Mouse (Mus musculus): ENCODE results near the gene Fads3. TPM values are rescaled to one million over a fixed set of nuclear protein-coding genes. Genes with fewer than 3 reads are reported as not detected.
A peak's percentile ranks its signal among the peaks of the same experiment; 100 is the strongest.

Fads3 gene
- polyA plus RNA-seq, 1 experiment, result 3.1 TPM

- TF ChIP-seq EP300 (IDR thresholded peaks at IDR 0.05; ENCODE audit: insufficient read depth, low read depth, low read length) (no peak), CTCF (IDR thresholded peaks at IDR 0.05; ENCODE audit: low read depth, low read length) (no peak), POLR2A (IDR thresholded peaks at IDR 0.05; ENCODE audit: insufficient read depth, low read length) (no peak)
- no peak overlapping the region for H3K4me3 ChIP-seq (ENCODE audit: low read depth, low read length)
- H3K9me3 ChIP-seq (replicated peaks; ENCODE audit: control insufficient read depth, insufficient read depth, low read length, poor library complexity, severe bottlenecking), result no peaks in the 10 kb centered on the region
- no peak overlapping the region for H3K27ac ChIP-seq (ENCODE audit: insufficient read depth, low read length)
- no peaks in the 10 kb centered on the region for H3K36me3 ChIP-seq (ENCODE audit: control insufficient read depth, insufficient read depth, low read length, poor library complexity, severe bottlenecking)
- no peaks in the 10 kb centered on the region for H3K27me3 ChIP-seq (ENCODE audit: control insufficient read depth, insufficient read depth, low read length, poor library complexity, severe bottlenecking)
- H3K9ac ChIP-seq (ENCODE audit: low read depth, poor library complexity, severe bottlenecking), result no peak overlapping the region
- no peaks in the 10 kb centered on the region for H3K4me1 ChIP-seq (ENCODE audit: control insufficient read depth, insufficient read depth, low read length)
Observed at GRCm38 (mm10) chr19:9998736-9999486, 42.5 kb upstream of the Fads3 start.

GRCm38 (mm10) chr19:10000330-10000729 is 41.0 kb upstream of the Fads3 start:
- Histone ChIP-seq H3K4me3 (ENCODE audit: low read depth, low read length) (no peak overlapping the region), H3K9ac (ENCODE audit: low read depth, poor library complexity, severe bottlenecking) (no peak overlapping the region), H3K27me3 (ENCODE audit: control insufficient read depth, insufficient read depth, low read length, poor library complexity, severe bottlenecking) (no peaks in the 10 kb centered on the region), H3K9me3 (replicated peaks; ENCODE audit: control insufficient read depth, insufficient read depth, low read length, poor library complexity, severe bottlenecking) (no peaks in the 10 kb centered on the region), H3K4me1 (ENCODE audit: control insufficient read depth, insufficient read depth, low read length) (no peaks in the 10 kb centered on the region), H3K36me3 (ENCODE audit: control insufficient read depth, insufficient read depth, low read length, poor library complexity, severe bottlenecking) (no peaks in the 10 kb centered on the region), H3K27ac (ENCODE audit: insufficient read depth, low read length) (no peak overlapping the region)
- peak; percentile 43 for TF ChIP-seq CTCF (IDR thresholded peaks at IDR 0.05; ENCODE audit: low read depth, low read length)
- no peak for TF ChIP-seq EP300 (IDR thresholded peaks at IDR 0.05; ENCODE audit: insufficient read depth, low read depth, low read length)
- TF ChIP-seq POLR2A (IDR thresholded peaks at IDR 0.05; ENCODE audit: insufficient read depth, low read length), result no peak

- Histone ChIP-seq H3K36me3 (ENCODE audit: control insufficient read depth, insufficient read depth, low read length, poor library complexity, severe bottlenecking) (no peaks in the 10 kb centered on the region), H3K27me3 (ENCODE audit: control insufficient read depth, insufficient read depth, low read length, poor library complexity, severe bottlenecking) (no peaks in the 10 kb centered on the region), H3K9ac (ENCODE audit: low read depth, poor library complexity, severe bottlenecking) (no peak within 1 kb of the TSS), H3K4me1 (ENCODE audit: control insufficient read depth, insufficient read depth, low read length) (no peaks in the 10 kb centered on the region), H3K9me3 (replicated peaks; ENCODE audit: control insufficient read depth, insufficient read depth, low read length, poor library complexity, severe bottlenecking) (no peaks in the 10 kb centered on the region), H3K27ac (ENCODE audit: insufficient read depth, low read length) (no peak within 1 kb of the TSS), H3K4me3 (ENCODE audit: low read depth, low read length) (no peak within 1 kb of the TSS)
- TF ChIP-seq CTCF (IDR thresholded peaks at IDR 0.05; ENCODE audit: low read depth, low read length), result no peak
- TF ChIP-seq POLR2A (IDR thresholded peaks at IDR 0.05; ENCODE audit: insufficient read depth, low read length), result no peak
- no peak for TF ChIP-seq EP300 (IDR thresholded peaks at IDR 0.05; ENCODE audit: insufficient read depth, low read depth, low read length)
Observed at GRCm38 (mm10) chr19:10001206-10001969, 40.0 kb upstream of the Fads3 start, which contains the start of the genes Best1 and Rab3il1. Gene Best1 (minus strand): TSS chr19:10001633. Gene Rab3il1 (plus strand): TSS chr19:10001669.

GRCm38 (mm10) chr19:10003696-10004095 is 37.7 kb upstream of the Fads3 start:
- Histone ChIP-seq H3K4me3 (ENCODE audit: low read depth, low read length) (no peak overlapping the region), H3K27ac (ENCODE audit: insufficient read depth, low read length) (no peak overlapping the region), H3K9ac (ENCODE audit: low read depth, poor library complexity, severe bottlenecking) (no peak overlapping the region), H3K4me1 (ENCODE audit: control insufficient read depth, insufficient read depth, low read length) (no peaks in the 10 kb centered on the region), H3K27me3 (ENCODE audit: control insufficient read depth, insufficient read depth, low read length, poor library complexity, severe bottlenecking) (no peaks in the 10 kb centered on the region), H3K36me3 (ENCODE audit: control insufficient read depth, insufficient read depth, low read length, poor library complexity, severe bottlenecking) (no peaks in the 10 kb centered on the region), H3K9me3 (replicated peaks; ENCODE audit: control insufficient read depth, insufficient read depth, low read length, poor library complexity, severe bottlenecking) (no peaks in the 10 kb centered on the region)
- no peak for TF ChIP-seq CTCF (IDR thresholded peaks at IDR 0.05; ENCODE audit: low read depth, low read length)
- TF ChIP-seq POLR2A (IDR thresholded peaks at IDR 0.05; ENCODE audit: insufficient read depth, low read length), result no peak
- no peak for TF ChIP-seq EP300 (IDR thresholded peaks at IDR 0.05; ENCODE audit: insufficient read depth, low read depth, low read length)

GRCm38 (mm10) chr19:10011408-10011807 is 30.0 kb upstream of the Fads3 start:
- no peaks in the 10 kb centered on the region for H3K9me3 ChIP-seq (replicated peaks; ENCODE audit: control insufficient read depth, insufficient read depth, low read length, poor library complexity, severe bottlenecking)
- H3K36me3 ChIP-seq (ENCODE audit: control insufficient read depth, insufficient read depth, low read length, poor library complexity, severe bottlenecking), result no peaks in the 10 kb centered on the region
- H3K27ac ChIP-seq (ENCODE audit: insufficient read depth, low read length), result no peak overlapping the region
- H3K9ac ChIP-seq (ENCODE audit: low read depth, poor library complexity, severe bottlenecking), result no peak overlapping the region
- TF ChIP-seq POLR2A (IDR thresholded peaks at IDR 0.05; ENCODE audit: insufficient read depth, low read length), result no peak
- TF ChIP-seq EP300 (IDR thresholded peaks at IDR 0.05; ENCODE audit: insufficient read depth, low read depth, low read length), result no peak
- H3K27me3 ChIP-seq (ENCODE audit: control insufficient read depth, insufficient read depth, low read length, poor library complexity, severe bottlenecking), result no peaks in the 10 kb centered on the region
- H3K4me3 ChIP-seq (ENCODE audit: low read depth, low read length), result no peak overlapping the region
- peaks cover 9% of the 10 kb centered on the region for H3K4me1 ChIP-seq (ENCODE audit: control insufficient read depth, insufficient read depth, low read length)

GRCm38 (mm10) chr19:10012827-10013278 is 28.5 kb upstream of the Fads3 start:
- TF ChIP-seq EP300 (IDR thresholded peaks at IDR 0.05; ENCODE audit: insufficient read depth, low read depth, low read length) (no peak), POLR2A (IDR thresholded peaks at IDR 0.05; ENCODE audit: insufficient read depth, low read length) (no peak), CTCF (IDR thresholded peaks at IDR 0.05; ENCODE audit: low read depth, low read length) (no peak)
- Histone ChIP-seq H3K9me3 (replicated peaks; ENCODE audit: control insufficient read depth, insufficient read depth, low read length, poor library complexity, severe bottlenecking) (no peaks in the 10 kb centered on the region), H3K4me3 (ENCODE audit: low read depth, low read length) (no peak overlapping the region), H3K27ac (ENCODE audit: insufficient read depth, low read length) (peak overlapping the region; percentile 44; the same call in 1 of the 2 replicates), H3K9ac (ENCODE audit: low read depth, poor library complexity, severe bottlenecking) (no peak overlapping the region), H3K36me3 (ENCODE audit: control insufficient read depth, insufficient read depth, low read length, poor library complexity, severe bottlenecking) (no peaks in the 10 kb centered on the region), H3K4me1 (ENCODE audit: control insufficient read depth, insufficient read depth, low read length) (peaks cover 9% of the 10 kb centered on the region), H3K27me3 (ENCODE audit: control insufficient read depth, insufficient read depth, low read length, poor library complexity, severe bottlenecking) (no peaks in the 10 kb centered on the region)
